Mouse (Mus musculus): ENCODE measurements around the gene Fam184a.

GRCm38 (mm10) chr10:53605328-53605727 lies 145.6 kb downstream of the Fam184a start:
- TF ChIP-seq CTCF (IDR thresholded peaks at IDR 0.05; ENCODE audit: low read depth, low read length) (no peak), POLR2A (IDR thresholded peaks at IDR 0.05; ENCODE audit: extremely low read depth, insufficient read depth, low read length) (no peak)

All from liver, adult 2 months (tissue).